10 mouse cellular contexts compared by ENCODE assay signal in genomic region chr13:51808141-51808540, GRCm38 (mm10). TPM values are rescaled to one million over a fixed set of nuclear protein-coding genes. Genes with fewer than 3 reads are reported as not detected.
A peak's percentile ranks its signal among the peaks of the same experiment; 100 is the strongest.
DNase-seq lines count a peak whose midpoint lies in the region; ATAC-seq and TF ChIP-seq lines count a peak whose summit lies in the region.
"Had no signal": no experiment of that assay in that cellular context is flagged by ENCODE, and none has a peak within 500 bp of the region (broad histone marks: within the 10 kb centered on the region; RNA-seq: fewer than 3 reads in every experiment).

No protein-coding gene starts in this region.

- TF ChIP-seq POLR2A in brain, embryonic 14.5 days (IDR thresholded peaks at IDR 0.05; ENCODE audit: borderline replicate concordance, extremely low read depth, insufficient read depth, insufficient read length, poor library complexity, severe bottlenecking): no peak

- no peak for DNase-seq in intestine, embryonic 14.5 days (ENCODE audit: low spot score)
- peak; percentile 72 for DNase-seq in brain, embryonic 14.5 days (ENCODE audit: low read depth)
- no peak for DNase-seq in layer of hippocampus, adult 2 months (ENCODE audit: low spot score in 2 of 2)
- DNase-seq in thymus, postnatal 0 days (ENCODE audit: low spot score): no peak
- DNase-seq: heart, postnatal 36 days had no signal

- no peaks in the 10 kb centered on the region for H3K9me3 ChIP-seq in intestine, embryonic 14.5 days (ENCODE audit: control insufficient read depth, low read length)
- no peaks in the 10 kb centered on the region for H3K9me3 ChIP-seq in intestine, embryonic 15.5 days
- no peaks in the 10 kb centered on the region for H3K9me3 ChIP-seq in forebrain, embryonic 15.5 days
- H3K9me3 ChIP-seq in neural tube, embryonic 13.5 days: no peaks in the 10 kb centered on the region
- H3K9me3 ChIP-seq: liver, embryonic 12.5 days had no signal

- 28% methylated on average over 12 of the region's 12 CpGs for WGBS in intestine, embryonic 14.5 days
- 46% methylated on average over 12 of the region's 12 CpGs for WGBS in intestine, embryonic 15.5 days
- WGBS in forebrain, embryonic 15.5 days: 30% methylated on average over 12 of the region's 12 CpGs
- WGBS in neural tube, embryonic 13.5 days: 25% methylated on average over 12 of the region's 12 CpGs

- no peaks in the 10 kb centered on the region; the same call in 1 of the 2 replicates for H3K4me1 ChIP-seq in intestine, embryonic 14.5 days (replicated peaks; ENCODE audit: control insufficient read depth, insufficient read depth, low read length)
- 0 out of 2 replicates have a peak, but pooled peaks cover 3% of the 10 kb centered on the region for H3K4me1 ChIP-seq in intestine, embryonic 15.5 days (replicated peaks)
- peaks cover 22% of the 10 kb centered on the region for H3K4me1 ChIP-seq in forebrain, embryonic 15.5 days
- peaks cover 19% of the 10 kb centered on the region for H3K4me1 ChIP-seq in neural tube, embryonic 13.5 days (replicated peaks)
- H3K4me1 ChIP-seq: liver, embryonic 12.5 days had no signal

- H3K4me2 ChIP-seq in intestine, embryonic 14.5 days (ENCODE audit: low read length): 0 out of 2 replicates have a peak overlapping the region, but pooled peaks have one; percentile 3
- H3K4me2 ChIP-seq in intestine, embryonic 15.5 days (replicated peaks): no peak overlapping the region
- no peak overlapping the region for H3K4me2 ChIP-seq in forebrain, embryonic 15.5 days (replicated peaks)
- H3K4me2 ChIP-seq in neural tube, embryonic 13.5 days: no peak overlapping the region
- H3K4me2 ChIP-seq: liver, embryonic 12.5 days had no signal

- H3K36me3 ChIP-seq in intestine, embryonic 14.5 days (ENCODE audit: control insufficient read depth, insufficient read depth, low read length): no peaks in the 10 kb centered on the region
- H3K36me3 ChIP-seq in intestine, embryonic 15.5 days: no peaks in the 10 kb centered on the region
- H3K36me3 ChIP-seq in forebrain, embryonic 15.5 days: no peaks in the 10 kb centered on the region
- no peaks in the 10 kb centered on the region for H3K36me3 ChIP-seq in neural tube, embryonic 13.5 days
- H3K36me3 ChIP-seq: liver, embryonic 12.5 days had no signal

- H3K27ac ChIP-seq in intestine, embryonic 14.5 days (ENCODE audit: low read depth): no peak overlapping the region
- no peak overlapping the region for H3K27ac ChIP-seq in intestine, embryonic 15.5 days
- H3K27ac ChIP-seq in forebrain, embryonic 15.5 days (replicated peaks): no peak overlapping the region
- H3K27ac ChIP-seq in neural tube, embryonic 13.5 days (replicated peaks): no peak overlapping the region
- H3K27ac ChIP-seq in layer of hippocampus, adult 2 months: no peak overlapping the region
- H3K27ac ChIP-seq: liver, embryonic 12.5 days had no signal

- H3K9ac ChIP-seq in intestine, embryonic 14.5 days (ENCODE audit: low read length): no peak overlapping the region
- no peak overlapping the region for H3K9ac ChIP-seq in intestine, embryonic 15.5 days
- H3K9ac ChIP-seq in forebrain, embryonic 15.5 days (replicated peaks): no peak overlapping the region
- no peak overlapping the region for H3K9ac ChIP-seq in neural tube, embryonic 13.5 days
- H3K9ac ChIP-seq: liver, embryonic 12.5 days had no signal

- H3K4me3 ChIP-seq in intestine, embryonic 14.5 days (ENCODE audit: low read depth, low read length): no peak overlapping the region
- H3K4me3 ChIP-seq in intestine, embryonic 15.5 days (replicated peaks): no peak overlapping the region
- H3K4me3 ChIP-seq in forebrain, embryonic 15.5 days: no peak overlapping the region
- H3K4me3 ChIP-seq in neural tube, embryonic 13.5 days: no peak overlapping the region
- no peak overlapping the region for H3K4me3 ChIP-seq in layer of hippocampus, adult 2 months
- H3K4me3 ChIP-seq: liver, embryonic 12.5 days had no signal

- no peaks in the 10 kb centered on the region for H3K27me3 ChIP-seq in intestine, embryonic 14.5 days (replicated peaks; ENCODE audit: control insufficient read depth, insufficient read depth, low read length)
- no peaks in the 10 kb centered on the region for H3K27me3 ChIP-seq in intestine, embryonic 15.5 days (replicated peaks)
- no peaks in the 10 kb centered on the region for H3K27me3 ChIP-seq in forebrain, embryonic 15.5 days
- H3K27me3 ChIP-seq in neural tube, embryonic 13.5 days: no peaks in the 10 kb centered on the region
- H3K27me3 ChIP-seq: Patski had no signal

- ATAC-seq in intestine, embryonic 14.5 days (replicated peaks; ENCODE audit: low FRiP score, low TSS enrichment, low read depth): no peak
- ATAC-seq in intestine, embryonic 15.5 days: no peak
- ATAC-seq in forebrain, embryonic 15.5 days (replicated peaks): 0 out of 2 replicates have a peak, but pooled peaks have one; percentile 36
- ATAC-seq in neural tube, embryonic 13.5 days (ENCODE audit: low read depth): peak; percentile 16; the same call in 1 of the 2 replicates
- ATAC-seq: liver, embryonic 12.5 days; Patski had no signal

- TF ChIP-seq CTCF in brain, embryonic 14.5 days (IDR thresholded peaks at IDR 0.05; ENCODE audit: borderline replicate concordance, extremely low read depth, insufficient read depth, insufficient read length): no peak
- no peak for TF ChIP-seq CTCF in layer of hippocampus, adult 2 months (conservative IDR thresholded peaks at IDR 0.05)

RNA-seq across cellular contexts. Expression of gene Sema4d, which starts 14.6 kb away (rescaled TPM):
- polyA plus RNA-seq in intestine, embryonic 14.5 days (2014; fragmentation: Nextera tagmentation; extraction: Ambion mirVana): 9.2 and 9.7 TPM in 2 replicates
- polyA plus RNA-seq in intestine, embryonic 15.5 days (2015; fragmentation: Nextera tagmentation; extraction: Ambion mirVana): 6.2 and 7.0 TPM in 2 replicates
- polyA plus RNA-seq in brain, embryonic 14.5 days (2012; rRNA removed): 20.4 and 25.6 TPM in 2 replicates
- polyA plus RNA-seq in forebrain, embryonic 15.5 days (2015; fragmentation: Nextera tagmentation; extraction: Ambion mirVana): 18.7 and 20.7 TPM in 2 replicates
- 14.3 TPM in 2 replicates for polyA plus RNA-seq in neural tube, embryonic 13.5 days (2015; fragmentation: Nextera tagmentation; extraction: Ambion mirVana)
- 10 to 100 TPM; 76.3 to 83.9 TPM for total RNA-seq in layer of hippocampus, adult 2 months (2021)
- polyA plus RNA-seq in thymus, postnatal 0 days (2015; fragmentation: Nextera tagmentation; extraction: Ambion mirVana): 55.9 and 58.5 TPM in 2 replicates

RNA-seq across cellular contexts. Expression of gene Gadd45g, which starts 38.3 kb away (rescaled TPM):
- 29.1 and 33.0 TPM in 2 replicates for polyA plus RNA-seq in intestine, embryonic 14.5 days (2014; fragmentation: Nextera tagmentation; extraction: Ambion mirVana)
- polyA plus RNA-seq in intestine, embryonic 15.5 days (2015; fragmentation: Nextera tagmentation; extraction: Ambion mirVana): 35.4 and 36.3 TPM in 2 replicates
- polyA plus RNA-seq in brain, embryonic 14.5 days (2012; rRNA removed): 78.9 and 148 TPM in 2 replicates
- polyA plus RNA-seq in forebrain, embryonic 15.5 days (2015; fragmentation: Nextera tagmentation; extraction: Ambion mirVana): 145 and 167 TPM in 2 replicates
- 96.7 and 118 TPM in 2 replicates for polyA plus RNA-seq in neural tube, embryonic 13.5 days (2015; fragmentation: Nextera tagmentation; extraction: Ambion mirVana)
- total RNA-seq in layer of hippocampus, adult 2 months (2021): 10 to 100 TPM; 14.8 to 22.7 TPM
- 14.2 and 16.1 TPM in 2 replicates for polyA plus RNA-seq in thymus, postnatal 0 days (2015; fragmentation: Nextera tagmentation; extraction: Ambion mirVana)

Comparison
In these comparisons a context has a peak if more than half of its experiments do, and no peak if none do; other contexts are left out.
1. ATAC-seq: peak in forebrain, embryonic 15.5 days (single experiment) and neural tube, embryonic 13.5 days (single experiment); none in intestine, embryonic 14.5 days (single experiment) and intestine, embryonic 15.5 days (single experiment).